Mouse (Mus musculus) megakaryocyte, embryonic 14.5 days (primary cell): Measurements from ENCODE around the gene Dnajc13. TPM values are rescaled to one million over a fixed set of nuclear protein-coding genes. Genes with fewer than 3 reads are reported as not detected.

Experiments used
- H3K27me3 ChIP-seq: replicated peaks from 2 replicates; pipeline ENCODE3; 2012; ENCODE audit warnings: inconsistent platforms
- H3K36me3 ChIP-seq: replicated peaks from 2 replicates; pipeline ENCODE3; 2012; ENCODE audit warnings: low read length, inconsistent platforms, mixed read lengths
- H3K4me1 ChIP-seq: 2 replicates; pipeline ENCODE4 v1.6.1; 2012; ENCODE audit warnings: inconsistent platforms
- H3K4me3 ChIP-seq: replicated peaks from 2 replicates; pipeline ENCODE3; 2012; ENCODE audit warnings: moderate library complexity, mild to moderate bottlenecking, inconsistent platforms
- H3K9me3 ChIP-seq: 2 replicates; pipeline ENCODE4 v1.6.1; 2012; ENCODE audit warnings: inconsistent platforms
- FLI1 ChIP-seq: IDR thresholded peaks from 2 replicates; pipeline ENCODE4 v1.6.1; 2012; ENCODE audit warnings: low read length, inconsistent platforms, mixed read lengths
- GATA1 ChIP-seq: IDR thresholded peaks from 3 replicates; pipeline ENCODE4 v1.6.1; 2012; ENCODE audit warnings: mixed read lengths, low read length, inconsistent platforms, borderline replicate concordance
- polyA plus RNA-seq: library from polyadenylated mRNA; stranded (reverse); fragments of >175 nt; gene quantifications from 2 replicates; pipeline ENCODE4 v1.2.3, GENCODE M21; 2012; ENCODE audit warnings: low replicate concordance; ENCODE audit not compliant: insufficient read depth

Dnajc13 gene
- polyA plus RNA-seq, 1 experiment = 3.0 TPM

DNA sequence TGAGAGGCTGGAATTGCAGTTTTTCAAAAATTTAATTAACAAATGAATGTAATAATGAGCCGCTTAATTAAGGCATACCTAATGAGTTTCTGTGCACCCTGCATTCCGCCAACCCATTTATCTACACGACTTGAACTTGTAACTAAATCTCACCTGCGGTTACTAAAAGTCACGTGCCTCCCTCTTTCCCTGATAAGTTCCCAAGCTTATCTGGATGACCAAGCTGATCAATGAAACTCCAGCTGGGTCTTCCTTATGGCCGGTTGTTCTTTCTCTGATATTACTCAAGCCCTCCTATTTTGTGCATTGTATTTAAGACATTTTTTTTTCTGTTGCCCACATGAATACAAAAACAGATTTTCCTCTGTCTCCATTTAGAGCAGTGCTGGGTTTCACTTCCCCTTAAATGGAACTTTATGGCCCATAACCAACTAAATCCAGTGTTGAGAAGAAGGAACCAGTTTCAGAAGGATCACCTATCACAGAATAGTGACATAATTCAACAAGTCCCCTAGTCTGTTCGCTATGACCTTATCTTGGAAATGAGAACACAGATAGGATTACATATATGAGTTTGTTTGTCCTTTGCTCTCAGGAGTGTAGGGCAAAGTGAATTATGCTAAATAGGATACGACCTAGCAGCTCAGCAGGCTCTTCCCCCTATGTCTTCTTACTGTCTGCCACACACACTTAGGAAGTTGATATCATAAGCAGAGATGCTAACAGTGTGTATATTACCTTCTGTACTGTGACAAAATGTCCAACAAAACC, 18.2 kb upstream of the Dnajc13 start:
- no peak overlapping the region for H3K4me3 ChIP-seq
- H3K4me1 ChIP-seq = peaks cover 7% of the 10 kb centered on the region; the same call in 1 of the 2 replicates
- TF ChIP-seq FLI1 = no peak
- no peak for TF ChIP-seq GATA1
- no peaks in the 10 kb centered on the region for H3K36me3 ChIP-seq
- peaks cover 15% of the 10 kb centered on the region for H3K27me3 ChIP-seq
- H3K9me3 ChIP-seq = no peaks in the 10 kb centered on the region

GRCm38 (mm10) chr9:104277528-104278162, 14.9 kb upstream of the Dnajc13 start:
- no peak for TF ChIP-seq FLI1
- no peak for TF ChIP-seq GATA1

GRCm38 (mm10) chr9:104275084-104275785, 12.5 kb upstream of the Dnajc13 start:
- peaks cover 28% of the 10 kb centered on the region for H3K27me3 ChIP-seq
- no peak overlapping the region for H3K4me3 ChIP-seq
- peaks cover 6% of the 10 kb centered on the region; the same call in 1 of the 2 replicates for H3K4me1 ChIP-seq
- TF ChIP-seq FLI1 (no peak), GATA1 (no peak)
- H3K9me3 ChIP-seq = 0 out of 2 replicates have a peak, but pooled peaks cover 2% of the 10 kb centered on the region
- no peaks in the 10 kb centered on the region for H3K36me3 ChIP-seq

More at GRCm38 (mm10) chr9:104277528-104278162, 14.9 kb upstream of the Dnajc13 start:
- Histone ChIP-seq H3K4me3 (no peak overlapping the region), H3K36me3 (no peaks in the 10 kb centered on the region), H3K27me3 (peaks cover 32% of the 10 kb centered on the region), H3K4me1 (peaks cover 10% of the 10 kb centered on the region; the same call in 1 of the 2 replicates), H3K9me3 (no peaks in the 10 kb centered on the region)

DNA sequence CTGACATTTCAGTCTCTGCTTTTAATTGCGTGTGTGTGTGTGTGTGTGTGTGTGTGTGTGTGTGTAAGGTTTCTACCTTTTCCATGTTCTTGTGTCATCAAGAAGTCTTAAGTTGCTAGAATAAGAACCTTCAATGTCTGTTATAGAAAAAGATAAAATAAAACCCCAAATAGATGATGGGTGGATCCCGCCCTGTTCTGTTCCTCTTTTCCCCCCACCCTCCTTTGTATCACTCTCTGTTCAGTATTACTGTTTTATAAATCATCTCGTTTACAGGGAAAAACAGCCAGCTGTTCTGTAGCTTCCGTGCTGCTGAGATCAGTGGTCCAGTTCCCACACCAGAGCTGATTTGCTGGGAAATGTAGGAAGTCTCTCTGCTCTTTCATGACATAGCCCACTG, 9.3 kb upstream of the Dnajc13 start:
- H3K9me3 ChIP-seq = 0 out of 2 replicates have a peak, but pooled peaks cover 5% of the 10 kb centered on the region
- H3K4me1 ChIP-seq = peaks cover 9% of the 10 kb centered on the region
- no peak overlapping the region for H3K4me3 ChIP-seq
- H3K36me3 ChIP-seq = no peaks in the 10 kb centered on the region
- no peak for TF ChIP-seq FLI1
- TF ChIP-seq GATA1 = no peak
- peaks cover 17% of the 10 kb centered on the region for H3K27me3 ChIP-seq

DNA sequence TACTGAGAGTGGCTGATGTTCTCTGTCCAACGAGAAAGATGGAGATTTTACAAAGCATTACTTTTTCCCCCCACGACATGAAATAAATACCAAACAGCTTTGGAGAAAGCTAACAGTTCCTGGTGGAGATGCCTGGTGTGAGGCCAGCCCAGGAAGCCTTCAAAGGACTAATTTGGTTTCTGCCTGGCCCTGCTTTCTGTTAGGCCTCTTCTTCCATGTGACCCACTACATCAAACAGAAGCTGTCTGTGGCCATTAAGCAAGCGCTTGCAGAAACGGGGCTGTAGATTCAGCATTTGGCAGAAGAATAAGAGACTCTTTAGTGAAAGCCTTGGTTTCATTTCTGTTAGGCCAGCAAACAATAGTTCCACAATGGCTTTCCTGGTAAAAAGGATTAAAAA, 8.9 kb upstream of the Dnajc13 start:
- Histone ChIP-seq H3K36me3 (no peaks in the 10 kb centered on the region), H3K9me3 (0 out of 2 replicates have a peak, but pooled peaks cover 5% of the 10 kb centered on the region), H3K4me3 (no peak overlapping the region), H3K27me3 (peaks cover 17% of the 10 kb centered on the region), H3K4me1 (peaks cover 9% of the 10 kb centered on the region)
- TF ChIP-seq FLI1 (no peak), GATA1 (no peak)

GRCm38 (mm10) chr9:104269944-104270343, 7.2 kb upstream of the Dnajc13 start:
- peak overlapping the region; percentile 57 for H3K4me3 ChIP-seq
- no peak for TF ChIP-seq FLI1
- no peak for TF ChIP-seq GATA1
- peaks cover 11% of the 10 kb centered on the region for H3K4me1 ChIP-seq
- H3K36me3 ChIP-seq = no peaks in the 10 kb centered on the region
- H3K9me3 ChIP-seq = 0 out of 2 replicates have a peak, but pooled peaks cover 5% of the 10 kb centered on the region
- peaks cover 9% of the 10 kb centered on the region for H3K27me3 ChIP-seq

DNA sequence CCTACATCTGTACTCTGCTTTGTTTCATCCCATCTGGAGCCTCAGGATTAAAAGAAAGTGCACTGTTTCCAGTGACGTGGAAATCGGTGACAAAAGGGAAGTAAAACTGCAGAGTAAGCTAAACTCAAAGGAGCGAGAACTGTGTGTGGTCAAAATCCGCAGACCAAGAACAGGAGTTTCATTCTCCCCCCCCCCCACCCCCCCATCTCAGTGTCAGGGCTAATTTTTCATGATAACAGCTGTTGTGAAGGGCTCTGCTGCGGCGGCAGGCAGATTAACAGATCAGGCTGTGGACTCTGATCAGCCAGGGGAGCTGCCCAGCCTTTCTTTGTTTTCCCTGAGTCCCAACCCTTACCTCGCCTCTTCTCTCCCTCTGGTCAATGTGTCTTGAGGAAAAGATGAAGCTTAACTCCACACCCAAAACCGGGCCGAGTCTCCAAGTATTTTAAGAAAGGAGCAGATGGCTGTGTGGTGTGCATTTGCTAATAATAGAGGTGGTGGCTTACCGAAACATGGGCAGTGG, 6.7 kb upstream of the Dnajc13 start:
- H3K36me3 ChIP-seq = no peaks in the 10 kb centered on the region
- peaks cover 15% of the 10 kb centered on the region for H3K4me1 ChIP-seq
- peak overlapping the region; percentile 77 for H3K4me3 ChIP-seq
- 0 out of 2 replicates have a peak, but pooled peaks cover 5% of the 10 kb centered on the region for H3K9me3 ChIP-seq
- TF ChIP-seq FLI1 (no peak), GATA1 (no peak)
- peaks cover 6% of the 10 kb centered on the region for H3K27me3 ChIP-seq

DNA sequence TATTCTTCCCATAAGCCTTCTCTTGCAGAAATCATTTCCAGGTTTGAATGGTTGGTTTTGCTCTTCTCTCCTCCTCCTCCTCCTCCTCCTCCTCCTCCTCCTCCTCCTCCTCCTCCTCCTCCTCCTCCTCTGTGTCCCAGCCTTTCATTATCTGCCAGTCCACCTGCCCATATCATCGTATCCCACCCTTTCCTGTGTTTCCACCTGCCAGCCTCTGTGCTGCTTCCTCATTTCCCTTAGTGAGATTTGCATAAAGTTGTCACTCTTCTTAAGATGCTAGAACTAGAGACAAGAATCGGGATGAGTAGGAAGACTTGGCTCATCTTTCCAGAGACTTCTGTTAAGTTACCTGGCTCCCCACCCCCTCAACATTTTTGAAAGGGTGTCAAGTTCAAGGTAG, 1.8 kb upstream of the Dnajc13 start:
- H3K36me3 ChIP-seq = peaks cover 2% of the 10 kb centered on the region
- no peaks in the 10 kb centered on the region for H3K27me3 ChIP-seq
- peaks cover 46% of the 10 kb centered on the region for H3K4me1 ChIP-seq
- H3K9me3 ChIP-seq = no peaks in the 10 kb centered on the region
- TF ChIP-seq GATA1 (no peak), FLI1 (no peak)
- no peak overlapping the region for H3K4me3 ChIP-seq

DNA sequence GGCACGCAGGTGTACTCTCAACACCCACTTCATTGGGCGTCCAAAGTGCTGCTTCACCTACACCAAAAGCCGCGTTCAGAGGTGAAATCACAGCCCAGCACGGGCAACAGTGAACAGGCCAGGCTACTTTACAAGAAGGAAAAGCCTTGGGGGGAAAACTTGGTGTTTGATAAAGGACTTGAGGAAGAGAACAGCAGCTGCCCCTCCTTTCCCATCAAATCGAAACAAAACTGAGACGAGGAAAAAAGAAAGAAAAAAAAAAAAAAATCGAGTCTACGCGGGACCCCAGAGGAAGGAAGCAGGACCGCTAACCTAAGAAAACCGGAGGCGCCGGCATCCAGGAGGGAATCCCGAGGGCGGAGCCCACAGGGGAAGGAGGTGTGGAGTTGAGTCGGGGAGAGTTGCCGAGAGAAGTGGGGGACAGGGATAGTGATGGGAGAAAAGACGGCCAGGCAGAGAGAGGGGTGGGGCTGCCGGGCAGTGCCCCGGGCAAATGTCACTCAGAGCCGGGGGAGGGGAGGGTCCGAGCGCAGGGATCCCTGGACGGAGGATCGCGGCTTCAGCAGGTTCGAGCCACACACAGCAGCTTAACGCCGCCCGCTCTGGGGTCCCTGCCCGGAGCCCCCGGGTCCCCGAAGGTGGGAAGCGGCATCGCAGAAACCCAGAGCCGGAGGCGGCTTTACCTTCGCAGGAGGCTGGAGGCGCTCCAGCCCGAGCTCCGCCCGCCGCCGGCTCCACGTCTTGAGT, 541 bp downstream of the Dnajc13 start:
- Histone ChIP-seq H3K4me1 (peaks cover 60% of the 10 kb centered on the region), H3K36me3 (peaks cover 5% of the 10 kb centered on the region)
- no peak for TF ChIP-seq GATA1
- no peak for TF ChIP-seq FLI1

More for the DNA sequence above, 541 bp downstream of the Dnajc13 start:
- H3K9me3 ChIP-seq = no peaks in the 10 kb centered on the region
- no peaks in the 10 kb centered on the region for H3K27me3 ChIP-seq
- H3K4me3 ChIP-seq = peak overlapping the region; percentile 97
